Mouse (Mus musculus) left cerebral cortex, adult 9 months (tissue): Measurements from ENCODE around the gene Nudt7.

Experiments used
- DNase-seq, 2 experiments: peaks; one replicate each; pipeline ENCODE4 v3.0.0; 2022; ENCODE audit warnings: low spot score in 2 of 2

The Nudt7 gene

DNA sequence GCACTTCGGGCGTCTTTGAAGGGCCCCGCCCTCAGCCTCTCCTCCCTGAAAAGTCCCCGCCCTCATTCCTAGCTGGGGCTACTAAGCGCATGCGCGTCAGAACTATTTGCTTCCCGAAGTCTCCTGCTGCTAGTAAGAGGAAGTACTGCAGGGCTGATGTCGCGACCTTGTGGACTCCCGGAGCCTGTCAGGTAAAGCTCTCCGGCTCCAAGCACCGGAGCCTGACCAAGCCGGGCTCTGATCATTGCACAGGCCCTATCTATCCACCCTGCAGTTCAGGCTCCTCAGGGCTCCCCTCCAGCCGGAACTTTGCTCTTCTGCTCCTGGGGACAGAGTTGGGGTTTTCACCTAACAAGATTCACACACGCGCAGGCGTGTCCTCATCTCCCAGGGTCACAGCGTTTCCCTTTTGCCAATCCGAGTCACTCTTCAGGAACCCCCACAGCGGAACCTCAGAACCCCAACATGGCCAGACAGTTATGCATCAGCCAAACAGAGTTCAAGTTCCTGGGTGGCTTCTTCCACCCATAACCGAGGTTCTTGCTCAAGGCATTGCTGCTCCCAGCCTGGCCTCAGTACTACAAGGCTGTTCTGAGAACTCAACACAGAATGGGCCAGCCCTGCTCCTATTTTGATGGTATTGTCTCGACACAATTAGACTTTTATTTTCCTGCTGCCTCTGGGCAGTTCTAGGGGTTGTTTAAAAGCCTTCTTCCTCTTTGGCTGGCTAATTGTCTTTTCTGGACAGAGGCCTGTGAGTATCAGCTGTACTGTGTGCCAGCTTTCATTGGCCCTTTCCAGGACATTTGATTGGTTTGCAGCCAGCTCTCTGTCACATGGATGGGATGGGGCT, at the start of gene Nudt7:
Gene Nudt7, plus strand, starts transcription at position 48 of the 853 bp plus-strand sequence.
- peak; percentile 74 to 86 for DNase-seq

- DNase-seq, result no peak
Measured at GRCm38 (mm10) chr8:114087932-114088331, 45.4 kb upstream of the Nudt7 start.

GRCm38 (mm10) chr8:114090736-114091135, 42.6 kb upstream of the Nudt7 start:
- DNase-seq, result no peak

- DNase-seq, result no peak
Measured at GRCm38 (mm10) chr8:114093321-114093720, 40.0 kb upstream of the Nudt7 start.

DNA sequence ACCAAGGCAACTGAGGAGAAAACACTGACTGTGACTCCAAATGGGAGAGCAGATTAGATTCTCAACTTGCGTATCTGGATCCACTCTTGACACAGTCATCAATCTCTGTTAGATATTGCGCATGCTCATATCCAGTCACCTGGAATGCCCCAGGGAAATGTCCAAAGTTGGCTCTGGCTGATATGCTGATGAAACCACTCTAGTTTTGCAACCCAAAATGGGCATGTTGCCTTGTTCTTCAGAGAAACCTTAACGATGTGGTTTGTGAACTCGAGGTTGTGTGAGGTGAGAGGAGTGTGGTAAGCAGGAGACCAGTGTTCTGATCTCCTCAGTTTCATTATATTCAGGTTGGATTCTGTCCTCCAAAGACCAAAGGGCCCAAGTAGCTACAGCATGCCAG, 38.8 kb upstream of the Nudt7 start:
- no peak for DNase-seq

- peak in 1 of 2 experiments; percentile 15 for DNase-seq
Measured at GRCm38 (mm10) chr8:114100561-114101206, 32.7 kb upstream of the Nudt7 start.

DNA sequence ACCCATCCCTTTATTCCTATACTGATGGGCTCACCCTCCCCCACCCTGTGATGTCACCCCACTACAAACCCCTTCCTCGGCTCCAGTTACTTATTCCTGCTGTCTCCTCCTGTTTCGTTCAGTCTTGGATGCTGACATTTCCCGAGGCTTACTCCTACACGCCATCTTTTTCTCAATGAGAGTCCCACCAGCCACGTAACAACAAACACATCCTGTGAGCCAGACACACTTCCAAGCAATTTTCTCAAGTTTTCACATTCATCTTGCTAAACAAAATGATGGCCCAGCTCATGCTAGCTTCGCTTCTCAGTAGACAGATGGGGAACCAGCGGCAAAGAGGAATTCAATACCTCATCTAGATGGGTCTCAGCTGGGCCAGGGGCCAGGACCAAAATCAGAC, 30.0 kb upstream of the Nudt7 start:
- DNase-seq, result no peak

GRCm38 (mm10) chr8:114105971-114106370, 27.4 kb upstream of the Nudt7 start:
- no peak for DNase-seq

DNA sequence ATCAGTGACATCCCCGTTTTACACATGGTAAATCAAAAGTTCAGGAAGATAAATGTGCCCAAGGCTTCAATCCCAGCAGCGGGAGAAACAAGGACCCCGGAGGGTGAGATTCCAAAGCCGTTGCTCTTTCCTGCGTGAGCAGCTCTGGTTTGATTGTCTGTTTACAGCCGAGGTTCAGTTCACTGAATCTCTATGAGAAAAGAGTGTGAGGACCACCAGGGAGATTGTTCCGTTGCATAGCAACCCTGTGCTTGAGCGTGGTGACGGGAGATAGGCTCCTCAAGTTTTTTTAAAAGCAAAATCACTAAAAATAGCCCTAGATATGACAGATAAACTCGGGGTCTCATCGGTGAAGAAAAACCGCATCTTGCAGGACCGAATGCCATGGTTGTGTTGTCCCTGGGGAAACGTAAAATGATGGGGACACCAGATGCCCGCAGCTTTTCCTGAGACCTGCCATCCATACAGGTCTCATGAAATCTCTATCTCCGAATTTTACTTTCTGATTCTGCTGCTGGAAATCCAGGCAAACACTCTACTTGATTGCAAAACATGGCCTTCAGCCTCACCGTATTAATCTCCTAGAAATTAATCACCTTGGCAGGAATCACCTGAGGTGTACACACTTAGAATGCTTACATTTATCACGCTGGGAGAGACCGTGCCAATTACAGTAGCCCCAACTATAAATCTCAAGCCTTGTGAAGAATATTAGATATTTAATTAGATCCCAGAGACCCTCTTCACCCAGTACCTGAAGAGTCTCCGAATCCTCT, 23.8 kb upstream of the Nudt7 start:
- DNase-seq, result no peak

GRCm38 (mm10) chr8:114115076-114115475, 18.3 kb upstream of the Nudt7 start:
- DNase-seq, result no peak

- DNase-seq, result no peak
Measured at GRCm38 (mm10) chr8:114116049-114116448, 17.3 kb upstream of the Nudt7 start.

DNA sequence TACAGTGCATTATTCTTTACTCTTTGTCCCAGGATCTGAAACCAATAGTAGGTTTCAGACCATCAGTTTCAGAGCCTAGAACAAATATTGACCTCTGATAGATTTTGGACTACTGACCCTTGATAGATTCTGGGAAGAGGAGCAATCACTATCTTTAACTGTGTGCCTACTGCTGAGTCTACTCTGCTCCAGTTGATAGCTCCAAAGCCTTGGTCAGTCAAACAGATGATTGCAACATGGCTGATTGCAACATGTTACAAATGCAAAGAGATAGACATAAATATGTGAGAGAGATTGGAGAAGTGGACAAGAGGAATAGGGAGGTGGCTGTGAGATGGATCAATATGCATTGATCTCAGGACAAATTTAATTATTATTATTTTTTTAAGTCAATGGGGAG, 15.9 kb upstream of the Nudt7 start:
- no peak for DNase-seq

DNA sequence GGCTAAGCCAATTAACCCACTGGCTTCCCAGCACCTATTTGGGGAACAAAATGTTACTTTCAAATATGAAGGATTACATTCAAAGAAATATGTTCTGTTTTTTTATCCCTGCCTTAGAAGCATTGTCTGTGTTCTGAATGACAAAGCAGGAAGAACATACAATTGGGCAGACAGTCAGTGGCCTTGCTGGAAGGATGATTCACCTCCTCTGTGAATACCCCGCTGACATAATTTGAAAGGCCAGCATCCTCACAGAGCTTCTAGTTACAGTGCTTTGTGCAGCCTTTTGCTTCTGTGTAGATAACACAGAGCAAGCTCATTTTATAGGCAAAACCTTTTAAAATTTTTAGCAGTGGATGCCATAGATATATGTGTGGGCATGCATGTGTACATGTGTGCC, 11.6 kb upstream of the Nudt7 start:
- DNase-seq, result no peak

DNA sequence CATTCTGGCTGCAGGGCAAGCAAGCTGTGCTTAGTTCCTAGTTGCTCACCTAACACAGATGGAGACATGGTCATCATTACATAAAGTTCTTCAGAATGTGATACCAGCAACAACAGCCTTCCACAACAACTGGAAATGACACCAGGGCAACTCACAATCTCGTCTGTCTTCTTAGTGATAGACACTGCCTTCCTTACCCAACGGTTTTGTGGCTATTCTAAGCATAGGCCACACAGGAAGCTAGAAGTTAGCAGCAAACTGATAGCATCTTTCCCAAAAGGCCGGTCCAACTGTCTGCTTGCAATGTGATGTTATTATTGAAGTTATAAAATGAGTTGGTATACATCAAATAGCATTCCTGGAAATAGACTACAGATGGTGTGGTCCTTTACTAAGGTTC, 9.7 kb upstream of the Nudt7 start:
- no peak for DNase-seq

DNA sequence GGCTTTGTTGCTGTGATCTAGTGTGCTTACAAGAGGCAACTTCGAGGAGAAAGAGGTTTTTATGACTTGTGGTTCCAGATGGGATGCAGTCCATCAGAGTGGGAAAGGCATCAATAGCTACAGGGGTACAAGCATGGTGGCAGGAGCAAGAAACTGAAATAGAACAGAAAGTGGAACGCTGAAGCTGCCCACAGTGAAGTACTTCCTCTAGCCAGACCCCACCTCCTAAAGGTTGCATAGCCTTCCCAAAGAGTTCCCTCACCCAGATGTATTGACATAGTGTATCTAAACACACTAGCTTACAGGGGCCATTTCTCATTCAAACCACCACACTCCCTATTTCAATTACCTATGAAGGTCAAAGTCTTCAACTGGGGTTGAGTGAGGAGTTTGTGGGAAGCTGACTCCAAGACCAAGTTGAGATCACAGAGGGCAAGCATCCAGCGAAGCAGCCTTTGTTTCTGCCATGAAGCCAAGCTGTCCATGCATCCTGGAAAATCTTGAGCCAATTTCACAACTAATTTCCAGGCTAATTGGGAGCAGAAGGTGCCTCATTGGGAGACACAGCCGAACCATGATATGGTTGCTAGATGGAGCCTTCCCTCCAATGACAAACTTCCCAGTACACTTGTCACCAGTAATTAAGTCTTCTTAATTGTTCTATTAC, 9.1 kb upstream of the Nudt7 start:
- DNase-seq, result no peak

- DNase-seq, result no peak
Measured at GRCm38 (mm10) chr8:114130838-114131237, 2.5 kb upstream of the Nudt7 start.

DNA sequence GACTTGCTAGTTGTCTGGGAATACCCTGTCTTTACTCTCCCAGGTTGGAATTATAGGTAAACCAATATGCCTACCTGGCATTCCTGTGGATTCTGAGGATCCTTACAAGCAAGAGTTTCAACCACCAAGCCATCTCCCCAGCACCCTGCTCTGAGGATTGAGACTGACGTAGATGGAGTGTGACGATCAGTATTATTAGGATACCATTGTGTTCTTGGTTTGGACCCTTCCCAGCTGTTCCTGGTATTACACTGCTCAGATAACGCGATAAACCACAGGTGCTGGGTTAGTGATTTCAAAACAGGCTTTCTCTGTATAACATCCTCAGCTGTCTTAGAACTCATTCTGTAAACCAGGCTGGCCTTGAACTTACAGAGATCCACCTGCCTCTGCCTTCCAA, 1.9 kb upstream of the Nudt7 start:
- DNase-seq, result no peak

DNA sequence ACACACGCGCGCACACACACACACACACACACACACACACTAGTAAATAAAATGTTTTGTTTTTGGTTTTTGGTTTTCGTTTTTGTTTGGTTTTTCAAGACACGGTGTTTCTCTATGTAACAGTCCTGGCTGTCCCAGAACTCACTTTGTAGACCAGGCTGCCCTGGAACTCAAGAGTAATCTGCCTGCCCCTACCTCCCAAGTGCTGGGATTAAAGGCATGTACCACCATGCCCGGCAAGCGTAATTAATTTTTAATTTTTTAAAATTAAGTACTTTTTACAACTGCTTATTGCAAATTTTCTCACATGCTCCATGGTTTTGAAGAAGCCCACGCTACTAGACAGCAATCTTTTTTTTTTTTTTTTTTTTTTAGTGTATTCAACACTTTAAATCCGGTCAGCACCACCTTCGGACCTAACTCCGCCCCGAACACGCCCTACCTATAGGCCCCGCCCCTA, 277 bp upstream of the Nudt7 start:
- DNase-seq, result no peak

- no peak for DNase-seq
Measured at GRCm38 (mm10) chr8:114136750-114137149, 3.4 kb downstream of the Nudt7 start.

GRCm38 (mm10) chr8:114137181-114137580, 3.8 kb downstream of the Nudt7 start:
- no peak for DNase-seq

GRCm38 (mm10) chr8:114140437-114140836, 7.1 kb downstream of the Nudt7 start:
- DNase-seq, result no peak

DNA sequence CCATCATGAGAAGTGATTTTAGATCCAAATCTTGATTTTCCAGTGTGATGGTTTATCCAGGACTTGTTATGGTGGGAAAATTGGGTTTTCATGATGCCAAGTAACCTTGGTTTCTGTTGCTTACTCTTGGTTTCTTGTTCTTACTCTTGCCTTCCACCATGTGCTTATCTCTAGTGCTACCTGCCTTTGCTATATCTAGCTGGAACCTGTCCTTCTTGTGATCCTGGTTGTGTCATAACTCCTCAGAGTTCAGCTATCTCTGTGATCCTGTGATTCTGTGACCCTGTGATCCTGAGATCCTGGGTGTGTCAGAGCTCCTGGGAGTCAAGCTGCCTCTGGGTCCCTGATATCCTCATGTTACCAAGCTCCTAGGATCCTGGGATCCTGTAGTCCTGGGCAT, 8.8 kb downstream of the Nudt7 start:
- no peak for DNase-seq
